Mouse (Mus musculus): ENCODE measurements around the gene Kif26b.

Kif26b gene

GRCm38 (mm10) chr1:178798333-178798732 lies 269.4 kb downstream of the Kif26b start:
- DNase-seq: no peak

GRCm38 (mm10) chr1:178798886-178799285 lies 270.0 kb downstream of the Kif26b start:
- DNase-seq: no peak

- no peak for DNase-seq
Measured at GRCm38 (mm10) chr1:178799836-178800552, 271.1 kb downstream of the Kif26b start.

GRCm38 (mm10) chr1:178803155-178803554 lies 274.2 kb downstream of the Kif26b start:
- DNase-seq: no peak

- DNase-seq: no peak
Measured at GRCm38 (mm10) chr1:178817476-178817875, 288.6 kb downstream of the Kif26b start.

GRCm38 (mm10) chr1:178819060-178819459 lies 290.1 kb downstream of the Kif26b start:
- DNase-seq: no peak

- DNase-seq: no peak
Measured at GRCm38 (mm10) chr1:178820079-178820478, 291.2 kb downstream of the Kif26b start.

GRCm38 (mm10) chr1:178820556-178821435 lies 291.9 kb downstream of the Kif26b start:
- DNase-seq: no peak

GRCm38 (mm10) chr1:178824871-178825270 lies 295.9 kb downstream of the Kif26b start:
- DNase-seq: no peak

- DNase-seq: no peak
Measured at GRCm38 (mm10) chr1:178827223-178827622, 298.3 kb downstream of the Kif26b start.

GRCm38 (mm10) chr1:178829456-178829855 lies 300.5 kb downstream of the Kif26b start:
- DNase-seq: no peak

GRCm38 (mm10) chr1:178832571-178832970 lies 303.6 kb downstream of the Kif26b start:
- no peak for DNase-seq

- no peak for DNase-seq
Measured at GRCm38 (mm10) chr1:178835805-178836204, 306.9 kb downstream of the Kif26b start.

GRCm38 (mm10) chr1:178836998-178837397 lies 308.1 kb downstream of the Kif26b start:
- DNase-seq: no peak

GRCm38 (mm10) chr1:178838696-178839320 lies 309.9 kb downstream of the Kif26b start:
- no peak for DNase-seq

GRCm38 (mm10) chr1:178840311-178840710 lies 311.4 kb downstream of the Kif26b start:
- no peak for DNase-seq

- DNase-seq: no peak
Measured at GRCm38 (mm10) chr1:178844839-178845238, 315.9 kb downstream of the Kif26b start.

- no peak for DNase-seq
Measured at GRCm38 (mm10) chr1:178847569-178847968, 318.6 kb downstream of the Kif26b start.

- DNase-seq: no peak
Measured at GRCm38 (mm10) chr1:178848380-178849106, 319.6 kb downstream of the Kif26b start.

- no peak for DNase-seq
Measured at GRCm38 (mm10) chr1:178850569-178850968, 321.6 kb downstream of the Kif26b start.

GRCm38 (mm10) chr1:178854936-178855335 lies 326.0 kb downstream of the Kif26b start:
- no peak for DNase-seq

- DNase-seq: no peak
Measured at GRCm38 (mm10) chr1:178855974-178856373, 327.0 kb downstream of the Kif26b start.

All from thymus, postnatal 25 days (tissue).